Mouse (Mus musculus): ENCODE measurements around the gene Coa4. TPM values are rescaled to one million over a fixed set of nuclear protein-coding genes. Genes with fewer than 3 reads are reported as not detected.
A peak's percentile ranks its signal among the peaks of the same experiment; 100 is the strongest.

The Coa4 gene
- total RNA-seq, 1 experiment from 2014 or later = 11.0 TPM

DNA sequence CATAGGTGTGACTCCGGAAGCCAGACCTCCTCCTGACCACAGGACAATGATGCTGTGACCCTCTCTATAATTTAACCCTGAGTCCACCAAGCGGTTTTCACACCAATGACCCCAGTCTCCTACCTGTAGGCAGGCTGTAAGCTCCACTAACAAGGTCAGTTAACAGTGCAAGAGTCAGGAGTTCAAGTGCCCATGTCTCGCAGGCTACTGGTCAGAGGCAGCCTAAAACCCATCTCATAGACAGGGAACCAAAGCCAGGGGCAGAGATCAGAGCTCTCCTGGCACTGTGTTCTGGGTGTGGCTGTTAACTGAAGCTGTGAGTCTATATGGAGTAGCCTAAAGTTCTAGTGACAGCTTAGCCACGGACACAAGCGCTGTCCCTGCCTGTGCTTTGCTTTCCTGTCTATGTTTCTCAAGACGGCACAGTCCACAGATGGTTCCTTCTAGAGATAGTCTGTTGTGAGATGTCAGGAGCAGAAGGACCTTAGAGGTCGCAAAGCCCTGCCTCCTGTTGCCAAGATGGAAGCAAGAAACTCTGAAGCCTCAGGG lies 34.4 kb upstream of the Coa4 start:
- peak; percentile 12; the same call in 1 of the 2 replicates for ATAC-seq (replicated peaks; ENCODE audit: low read depth, poor library complexity, severe bottlenecking)

DNA sequence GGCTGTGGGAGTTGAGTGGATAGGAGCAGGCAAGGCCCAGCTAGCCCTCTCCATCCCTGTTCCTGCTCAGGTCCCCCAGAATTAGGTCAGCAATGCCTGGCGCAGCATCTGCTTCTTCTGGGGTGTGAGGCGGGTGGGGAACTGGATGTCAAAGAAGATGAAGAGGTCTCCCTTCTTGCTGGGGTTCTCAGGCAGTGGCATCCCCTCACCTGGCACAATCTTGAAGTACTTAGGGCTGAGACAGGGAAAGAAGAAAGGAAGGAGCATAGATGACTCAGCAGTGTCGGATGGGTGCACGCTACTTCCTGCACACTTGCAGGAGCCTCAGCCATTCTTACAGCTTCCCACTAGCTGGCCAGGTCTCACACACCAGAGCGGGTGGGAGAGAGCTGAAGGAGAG lies 33.8 kb upstream of the Coa4 start:
- peak; percentile 53 for ATAC-seq (replicated peaks; ENCODE audit: low read depth, poor library complexity, severe bottlenecking)

DNA sequence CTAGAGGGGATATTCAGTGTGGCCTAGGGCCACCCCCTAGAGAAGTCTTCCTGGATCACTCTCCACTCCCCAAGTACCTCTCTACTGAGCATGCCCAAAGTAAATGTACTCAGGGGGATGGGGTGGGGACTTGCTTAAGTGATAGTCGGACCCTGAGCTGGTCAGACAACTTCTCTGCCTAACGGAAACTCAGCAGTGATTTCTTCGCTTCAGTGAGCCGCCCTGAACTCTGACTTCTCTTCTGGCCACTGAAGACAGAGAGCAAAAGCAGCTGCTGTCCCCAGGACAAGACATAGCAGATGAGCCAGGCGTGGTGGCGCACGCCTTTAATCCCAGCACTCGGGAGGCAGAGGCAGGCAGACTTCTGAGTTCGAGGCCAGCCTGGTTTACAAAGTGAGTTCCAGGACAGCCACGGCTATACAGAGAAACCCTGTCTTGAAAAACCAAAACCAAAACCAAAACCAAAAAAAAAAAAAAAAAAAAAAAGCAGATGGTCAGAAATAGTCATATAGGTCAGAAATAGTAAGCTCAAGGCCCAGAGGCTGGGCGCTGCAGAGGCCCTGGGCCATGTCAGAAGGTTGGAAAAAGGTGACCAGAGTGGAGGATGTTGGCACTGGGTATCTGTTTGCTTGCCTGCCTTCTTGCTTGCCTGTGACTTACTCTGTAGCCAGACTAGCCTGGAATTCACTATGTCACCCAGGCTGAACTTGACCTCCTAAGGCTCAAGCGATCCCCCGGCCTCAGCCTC lies 32.0 kb upstream of the Coa4 start:
- no peak for ATAC-seq (replicated peaks; ENCODE audit: low read depth, poor library complexity, severe bottlenecking)

DNA sequence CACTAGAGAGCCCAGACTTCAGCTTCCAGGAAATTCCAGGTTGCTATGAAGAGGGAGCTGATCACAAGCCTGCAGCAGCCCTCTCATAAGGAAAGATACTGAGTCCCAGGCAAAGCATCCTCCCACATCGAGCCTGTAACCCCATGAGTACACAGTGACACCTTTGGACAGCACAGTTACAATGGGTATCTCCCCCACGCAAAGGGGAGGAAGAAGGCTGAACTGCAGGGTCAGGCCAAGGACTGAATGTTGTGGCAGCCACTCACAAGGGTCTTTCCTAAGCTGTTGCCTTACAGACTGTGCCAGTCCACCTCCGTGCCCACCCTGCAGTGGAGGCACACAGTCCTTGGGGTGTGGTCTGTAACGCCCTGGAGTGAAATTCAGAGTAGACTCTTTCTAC lies 30.4 kb upstream of the Coa4 start:
- no peak for ATAC-seq (replicated peaks; ENCODE audit: low read depth, poor library complexity, severe bottlenecking)

DNA sequence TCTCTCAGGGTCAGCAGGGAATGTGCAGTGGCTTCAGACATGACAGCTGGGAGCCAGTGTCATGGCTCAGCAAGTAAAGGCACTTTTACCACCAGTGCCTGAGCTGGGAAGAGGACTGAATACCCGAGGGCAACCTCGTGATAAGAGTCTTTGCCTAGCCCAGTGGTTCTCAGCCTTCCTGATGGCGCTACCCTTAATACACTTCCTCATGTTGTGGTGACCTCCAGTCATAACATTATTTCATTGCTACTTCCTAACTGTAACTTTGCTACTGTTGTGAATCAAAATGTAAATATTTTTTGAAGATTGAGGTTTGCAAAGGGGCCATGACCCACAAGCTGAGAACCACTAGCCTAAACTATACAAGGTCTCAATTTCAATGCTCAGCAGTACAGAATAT lies 28.2 kb upstream of the Coa4 start:
- ATAC-seq (replicated peaks; ENCODE audit: low read depth, poor library complexity, severe bottlenecking) = peak; percentile 39; the same call in 1 of the 2 replicates

DNA sequence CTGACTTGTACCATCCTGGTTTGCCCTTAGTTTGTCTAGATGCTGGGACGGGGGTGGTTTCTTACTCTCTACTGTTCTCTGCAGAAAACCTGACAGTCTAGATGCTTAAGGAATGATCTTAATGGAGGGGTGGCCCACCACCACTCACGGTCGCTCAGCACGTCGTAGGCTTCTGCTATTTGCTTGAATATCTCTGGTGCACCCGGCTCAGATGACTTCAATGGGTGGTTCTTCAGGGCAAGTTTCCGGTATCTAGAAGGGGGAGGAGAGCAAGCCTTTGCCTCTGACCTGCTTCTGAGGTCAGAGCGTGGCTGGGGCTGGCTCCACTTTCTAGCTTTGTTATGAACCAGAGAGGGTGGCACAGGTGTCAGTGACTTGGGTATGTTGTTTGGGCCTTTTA lies 25.3 kb upstream of the Coa4 start:
- no peak for ATAC-seq (replicated peaks; ENCODE audit: low read depth, poor library complexity, severe bottlenecking)

DNA sequence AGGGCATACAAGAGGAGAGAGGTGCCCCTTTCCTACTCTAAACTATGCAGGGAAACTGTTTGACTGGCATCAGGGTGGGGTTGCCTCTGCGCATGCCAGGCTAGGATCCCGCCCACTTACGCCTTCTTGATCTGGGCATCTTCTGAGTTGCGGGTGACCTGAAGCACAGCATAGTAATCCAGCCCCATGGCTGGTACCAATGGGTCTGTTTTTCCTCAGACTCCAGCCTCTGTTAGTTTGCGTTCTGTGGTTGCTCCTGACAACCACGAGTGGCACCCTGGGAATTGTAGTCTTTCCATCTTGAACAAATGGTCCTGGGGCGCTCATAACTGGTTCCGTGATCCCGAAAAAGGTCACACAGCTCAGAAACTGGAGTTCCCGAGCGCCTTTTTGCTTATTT lies 22.3 kb upstream of the Coa4 start, which contains the start of gene Dnajb13:
TSS of gene Dnajb13 (minus strand) at position 388 of the 400 bp plus-strand sequence.
- no peak; the same call in 1 of the 2 replicates for ATAC-seq (replicated peaks; ENCODE audit: low read depth, poor library complexity, severe bottlenecking)

DNA sequence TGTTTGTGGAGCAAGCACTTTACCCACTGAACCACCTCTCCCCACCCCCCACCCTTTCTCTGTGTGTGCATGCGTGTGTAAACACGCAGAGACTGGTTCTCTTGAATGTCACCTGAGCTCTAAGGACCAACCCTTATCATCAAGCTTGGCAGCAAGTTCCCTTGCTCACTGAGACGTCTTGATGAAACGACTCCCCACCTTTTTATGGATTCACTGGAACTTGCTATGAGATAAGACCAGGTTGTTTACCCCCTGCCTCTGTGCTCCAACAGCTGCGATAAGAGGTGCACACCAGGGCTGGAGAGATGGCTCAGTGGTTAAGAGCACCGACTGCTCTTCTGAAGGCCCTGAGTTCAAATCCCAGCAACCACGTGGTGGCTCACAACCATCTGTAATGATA lies 16.7 kb upstream of the Coa4 start:
- no peak for ATAC-seq (replicated peaks; ENCODE audit: low read depth, poor library complexity, severe bottlenecking)

DNA sequence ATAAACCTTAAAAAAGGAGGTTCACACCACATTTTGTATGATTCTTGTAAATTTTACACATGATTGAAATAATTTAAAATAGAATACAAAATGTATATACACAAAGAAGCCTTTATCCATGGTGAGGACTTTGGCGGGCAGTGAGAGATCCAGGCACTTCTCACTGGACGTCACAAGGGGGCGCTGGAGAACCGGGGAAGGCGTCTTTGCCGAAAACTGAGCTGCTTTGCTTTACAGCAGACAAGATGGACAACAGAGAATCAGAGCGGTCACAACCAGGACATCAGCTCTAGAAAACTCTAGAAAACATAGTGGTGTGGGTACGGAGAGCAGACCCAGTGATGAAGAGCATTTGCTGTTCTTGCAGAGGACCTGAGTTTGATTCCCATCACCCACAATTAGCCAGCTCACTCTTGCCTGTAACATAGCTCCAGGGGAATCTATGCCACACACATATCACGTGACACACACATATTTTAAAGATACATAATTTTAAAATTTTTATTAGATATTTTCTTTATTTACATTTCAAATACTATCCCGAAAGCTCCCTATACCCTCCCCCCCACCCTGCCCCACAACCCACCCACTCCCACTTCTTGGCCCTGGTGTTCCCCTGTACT lies 16.1 kb upstream of the Coa4 start:
- ATAC-seq (replicated peaks; ENCODE audit: low read depth, poor library complexity, severe bottlenecking) = peak; percentile 94

DNA sequence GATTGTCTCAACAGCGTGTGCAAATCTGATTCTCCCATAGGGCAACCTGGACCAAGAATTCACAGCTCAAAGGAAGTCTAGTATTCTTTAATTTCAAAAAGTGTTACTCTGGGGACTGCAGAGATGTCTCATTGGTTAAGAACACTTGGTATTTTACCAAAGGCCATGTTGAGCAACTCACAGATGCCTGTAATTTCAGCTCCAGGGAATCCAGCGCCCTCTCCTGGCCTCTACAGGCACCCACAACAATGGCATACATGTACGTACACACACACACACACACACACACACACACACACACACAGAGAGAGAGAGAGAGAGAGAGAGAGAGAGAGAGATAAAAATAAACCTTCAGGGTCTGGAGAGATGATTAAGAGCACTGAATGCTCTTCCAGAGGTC lies 14.6 kb upstream of the Coa4 start:
- ATAC-seq (replicated peaks; ENCODE audit: low read depth, poor library complexity, severe bottlenecking) = no peak

DNA sequence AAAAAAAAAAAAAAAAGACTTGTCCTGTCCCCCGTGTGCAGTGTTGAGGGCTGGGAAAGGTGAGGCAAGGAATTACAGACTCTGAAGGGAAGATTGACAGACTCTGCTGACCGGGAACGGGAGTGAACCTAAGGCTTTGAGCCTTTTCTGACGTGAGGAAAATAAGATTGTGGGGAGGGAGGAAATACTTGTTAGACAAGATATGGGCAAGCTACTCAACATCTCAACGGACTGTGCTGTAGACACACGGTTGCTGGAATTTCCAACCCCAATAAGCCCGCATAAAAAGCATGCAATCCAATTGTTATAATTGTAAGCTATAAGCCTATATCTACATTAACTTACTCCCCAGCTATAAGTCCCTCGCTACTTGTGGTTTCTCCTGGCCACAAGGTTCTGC lies 12.2 kb upstream of the Coa4 start:
- ATAC-seq (replicated peaks; ENCODE audit: low read depth, poor library complexity, severe bottlenecking) = no peak

DNA sequence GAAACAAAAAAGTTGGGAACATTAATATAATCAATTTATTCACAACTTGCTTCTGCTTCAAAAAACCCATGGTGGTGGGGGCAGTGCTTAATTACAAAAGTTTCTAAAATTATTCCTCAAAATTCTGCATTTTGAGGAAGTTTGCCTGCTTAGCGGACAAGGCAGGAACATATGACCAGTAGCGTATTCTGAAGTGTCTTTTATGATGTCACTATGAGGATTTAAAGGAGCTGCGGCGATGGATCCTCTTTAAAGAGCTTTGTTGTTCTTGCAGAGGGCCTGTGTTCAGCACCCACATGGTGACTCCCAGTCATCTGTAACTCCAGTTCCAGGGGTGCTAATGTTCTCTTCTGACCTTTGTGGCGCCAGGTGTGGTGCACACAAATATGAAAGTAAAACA lies 6.1 kb upstream of the Coa4 start:
- no peak for ATAC-seq (replicated peaks; ENCODE audit: low read depth, poor library complexity, severe bottlenecking)

DNA sequence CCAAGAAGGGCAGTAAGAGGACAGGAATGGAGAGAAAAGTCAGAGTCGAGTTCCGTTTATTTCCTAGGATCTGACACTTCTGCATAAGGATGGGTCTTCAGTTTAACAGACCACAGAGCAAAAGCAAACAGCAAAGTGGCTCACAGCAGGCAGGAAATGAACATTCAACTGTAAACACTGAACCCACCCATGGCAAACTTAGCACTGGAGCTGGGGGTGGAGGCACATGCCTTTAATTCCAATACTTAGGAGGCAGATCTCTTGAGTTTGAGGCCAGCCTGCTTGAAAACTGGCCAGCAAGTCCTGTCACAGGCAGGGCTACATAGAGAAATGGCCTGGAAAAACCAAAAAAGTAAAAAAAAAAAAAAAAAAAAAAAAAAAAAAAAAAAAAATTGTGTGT lies 3.4 kb upstream of the Coa4 start:
- ATAC-seq (replicated peaks; ENCODE audit: low read depth, poor library complexity, severe bottlenecking) = no peak

DNA sequence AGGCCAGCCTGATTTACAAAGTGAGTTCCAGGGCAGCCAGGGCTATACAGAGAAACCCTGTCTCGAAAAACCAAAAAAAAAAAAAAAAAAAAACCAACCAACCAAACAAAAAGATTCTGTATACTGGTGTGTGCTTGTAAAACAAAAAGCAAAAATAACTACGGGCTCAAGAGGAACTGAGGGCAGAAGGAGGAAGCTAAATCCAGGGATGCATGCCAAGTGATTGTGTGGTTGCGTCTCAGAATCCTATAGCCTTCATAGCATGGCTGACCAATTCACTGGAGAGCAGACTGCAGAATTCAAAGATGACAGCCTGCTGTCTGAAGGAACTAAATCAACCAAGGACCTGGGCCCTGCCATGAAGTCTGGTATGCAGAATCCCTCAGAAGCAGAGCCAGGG lies 2.7 kb upstream of the Coa4 start:
- ATAC-seq (replicated peaks; ENCODE audit: low read depth, poor library complexity, severe bottlenecking) = no peak

DNA sequence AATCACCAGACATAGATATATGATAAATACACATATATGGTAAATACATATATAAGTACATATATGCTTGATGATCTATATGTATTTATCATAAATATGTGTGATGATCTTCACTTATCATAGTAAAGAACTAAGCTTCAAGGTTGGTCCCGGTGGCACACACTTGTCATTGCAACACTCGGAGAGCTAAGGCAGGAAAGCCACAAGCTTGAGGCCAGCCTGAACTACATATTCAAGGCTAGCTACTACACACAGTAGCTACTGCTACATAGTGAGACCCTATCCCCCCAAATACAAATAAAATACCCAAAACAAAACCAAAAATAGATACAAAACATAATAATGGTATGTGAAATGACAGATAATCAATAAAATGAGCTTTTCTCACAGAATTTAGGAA lies 1.0 kb upstream of the Coa4 start:
- ATAC-seq (replicated peaks; ENCODE audit: low read depth, poor library complexity, severe bottlenecking) = no peak

DNA sequence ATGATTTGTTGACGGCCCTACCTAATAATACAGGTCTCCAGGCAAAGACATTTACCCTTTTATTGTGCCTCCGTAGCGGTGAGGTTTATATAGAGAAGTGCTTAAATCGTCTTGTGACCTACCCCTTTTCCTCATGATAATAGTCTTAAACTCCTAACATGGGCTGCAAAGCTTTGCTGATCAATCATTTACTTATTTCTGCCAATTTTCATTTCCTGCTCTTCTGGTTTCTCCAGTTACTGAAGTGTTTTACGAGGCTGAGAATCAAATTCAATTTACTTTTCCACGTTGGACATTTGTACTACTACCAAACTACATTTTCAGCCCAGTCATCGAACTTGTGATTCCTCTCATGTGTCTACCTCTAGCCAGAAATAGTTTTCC lies 640 bp downstream of the Coa4 start:
- no peak for ATAC-seq (replicated peaks; ENCODE audit: low read depth, poor library complexity, severe bottlenecking)

DNA sequence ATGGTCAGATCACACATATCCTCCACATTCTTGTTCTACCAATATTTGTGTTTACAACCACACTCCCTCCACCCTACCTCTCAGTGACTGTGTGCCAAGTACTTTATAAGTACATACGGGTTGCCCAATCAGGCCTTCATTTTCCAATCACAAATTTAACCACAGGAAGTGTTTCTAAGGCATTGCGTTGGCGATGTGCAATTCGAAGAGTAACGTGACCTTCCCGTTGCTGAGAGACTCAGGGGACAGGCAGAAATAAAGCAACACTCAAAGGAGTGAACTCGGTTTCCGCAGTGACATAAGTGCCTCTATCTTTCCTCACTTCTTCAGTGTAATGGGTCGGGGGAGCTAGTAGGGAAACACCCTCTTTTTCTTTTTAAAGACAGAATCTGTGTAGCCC lies 2.6 kb downstream of the Coa4 start:
- no peak for ATAC-seq (replicated peaks; ENCODE audit: low read depth, poor library complexity, severe bottlenecking)

DNA sequence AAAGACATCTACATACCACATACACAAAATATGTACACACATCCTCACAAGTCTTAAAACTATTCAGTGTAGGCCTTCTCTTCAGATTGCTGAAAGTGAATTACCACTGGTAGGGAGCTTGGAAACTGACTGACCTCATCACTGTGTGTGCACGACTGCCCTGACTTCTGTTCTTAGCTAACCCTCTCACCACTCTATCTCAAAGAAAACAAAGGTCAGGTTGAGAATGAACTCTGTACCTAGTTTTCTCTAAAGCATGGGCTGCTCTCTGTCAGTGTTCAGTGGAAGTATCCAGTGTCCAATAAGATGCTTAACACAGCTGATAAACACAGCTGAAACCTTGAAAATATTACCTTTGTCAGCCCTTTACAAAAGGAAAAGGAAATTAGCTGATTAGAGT lies 7.6 kb downstream of the Coa4 start:
- no peak for ATAC-seq (replicated peaks; ENCODE audit: low read depth, poor library complexity, severe bottlenecking)

DNA sequence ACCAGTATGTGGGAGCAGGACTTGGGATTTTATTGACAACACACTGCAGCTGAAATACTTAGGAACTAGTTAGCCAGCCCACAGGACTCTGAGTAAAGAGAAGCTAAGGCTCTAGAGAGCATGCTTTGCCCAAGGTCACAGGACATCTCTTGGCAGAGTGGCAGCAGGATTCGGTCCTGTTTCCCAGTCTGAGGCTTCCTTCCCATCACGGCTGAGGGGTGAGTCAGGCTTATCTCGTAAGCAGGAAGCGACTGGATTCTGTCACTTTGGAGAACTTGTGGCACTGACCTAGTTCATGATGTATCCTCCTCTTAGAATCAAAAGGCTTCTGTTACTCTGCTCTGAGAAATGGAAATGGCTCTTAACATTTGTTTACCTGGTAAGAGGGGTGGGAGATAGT lies 10.8 kb downstream of the Coa4 start:
- no peak for ATAC-seq (replicated peaks; ENCODE audit: low read depth, poor library complexity, severe bottlenecking)

DNA sequence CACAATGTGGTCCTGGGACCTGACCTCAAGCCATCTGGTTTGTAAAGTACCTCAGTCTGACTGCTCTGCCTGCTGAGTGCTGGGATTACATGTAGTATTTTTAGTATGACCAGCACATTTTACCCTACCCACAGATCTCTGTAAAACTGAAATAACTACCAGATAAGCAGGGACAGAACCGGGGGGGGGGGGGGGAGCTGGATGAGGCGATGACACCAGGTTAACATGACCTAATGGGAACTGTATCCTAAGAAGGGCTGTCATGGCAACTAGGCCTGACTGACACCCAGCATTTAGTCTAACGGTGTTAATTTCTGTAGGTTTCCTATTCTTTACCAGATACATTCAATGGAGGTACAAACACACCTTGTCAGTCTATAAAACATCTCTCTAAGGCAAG lies 12.9 kb downstream of the Coa4 start:
- no peak for ATAC-seq (replicated peaks; ENCODE audit: low read depth, poor library complexity, severe bottlenecking)

DNA sequence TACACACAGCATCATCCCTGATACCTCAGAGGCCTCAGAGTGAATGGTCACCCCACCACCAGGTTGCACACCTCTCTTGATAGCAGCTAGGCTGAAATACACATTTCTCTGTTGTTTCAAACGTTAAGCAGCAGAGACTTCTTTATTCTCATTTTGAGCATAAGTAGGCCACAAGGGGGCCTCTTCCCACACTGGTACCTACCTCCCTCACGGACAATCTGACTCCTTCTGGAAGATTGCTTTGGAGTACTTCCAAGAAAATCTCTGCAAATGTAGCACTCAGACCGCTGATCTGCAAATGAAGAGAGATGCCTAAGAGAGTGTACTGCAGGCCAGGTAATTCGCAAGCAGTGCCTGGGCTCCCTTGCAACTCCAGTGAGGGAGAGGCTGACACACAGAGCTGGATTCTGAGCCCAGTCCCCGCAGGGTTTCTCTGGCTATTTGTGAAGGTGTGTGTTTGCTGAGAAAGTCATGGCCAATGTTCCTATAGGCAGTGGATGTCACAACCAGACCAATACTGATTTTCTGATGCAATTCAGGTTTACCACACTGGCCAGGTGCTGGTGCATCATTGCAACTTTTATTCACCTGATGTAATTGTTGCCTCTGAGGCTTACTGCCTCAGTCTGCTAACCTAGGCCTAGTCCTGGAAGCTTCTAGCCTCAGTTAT lies 13.6 kb downstream of the Coa4 start:
- no peak for ATAC-seq (replicated peaks; ENCODE audit: low read depth, poor library complexity, severe bottlenecking)
